24 mouse cellular contexts compared by ENCODE assay signal in genomic region chr9:57904250-57904644, GRCm38 (mm10). TPM values are rescaled to one million over a fixed set of nuclear protein-coding genes. Genes with fewer than 3 reads are reported as not detected.
A peak's percentile ranks its signal among the peaks of the same experiment; 100 is the strongest.
DNase-seq lines count a peak whose midpoint lies in the region; ATAC-seq and TF ChIP-seq lines count a peak whose summit lies in the region.
"Had no signal": no experiment of that assay in that cellular context is flagged by ENCODE, and none has a peak within 500 bp of the region (broad histone marks: within the 10 kb centered on the region; RNA-seq: fewer than 3 reads in every experiment).

No protein-coding gene starts in this region.

- H3K79me2 ChIP-seq in myocyte (ENCODE audit: control insufficient read depth, insufficient read depth), result no peaks in the 10 kb centered on the region

- WGBS in forebrain, embryonic 10.5 days, result 91% methylated on average over 5 of the region's 5 CpGs
- WGBS in forebrain, postnatal 0 days, result 89% methylated on average over 5 of the region's 5 CpGs
- WGBS in liver, embryonic 16.5 days (ENCODE audit: insufficient replicate concordance), result 48% methylated on average over 5 of the region's 5 CpGs

- TF ChIP-seq CTCF in forebrain, postnatal 0 days (IDR thresholded peaks at IDR 0.05; ENCODE audit: low read depth), result no peak

- no peak for DNase-seq in forebrain, embryonic 10.5 days (ENCODE audit: extremely low spot score, low spot score)
- DNase-seq in forebrain, postnatal 0 days, result no peak
- DNase-seq in liver, result no peak
- DNase-seq: adrenal gland, adult 2 months; adrenal gland, postnatal 10 days; adrenal gland, postnatal 25 days; B cell, adult 2 months; cerebellum, adult 11 months; cerebellum, adult 18-20 months; cerebellum, adult 8-10 months; cerebellum, adult 9-11 months; cerebellum, postnatal 36 days; embryo, embryonic 11 days had no signal

- no peak overlapping the region for H3ac ChIP-seq in myocyte (ENCODE audit: control insufficient read depth, insufficient read length)

- H3K27me3 ChIP-seq in forebrain, embryonic 10.5 days (ENCODE audit: poor library complexity, severe bottlenecking), result peaks cover 4% of the 10 kb centered on the region; the same call in 1 of the 2 replicates
- no peaks in the 10 kb centered on the region for H3K27me3 ChIP-seq in forebrain, postnatal 0 days (ENCODE audit: insufficient read depth, low read length)
- H3K27me3 ChIP-seq in liver, embryonic 16.5 days (ENCODE audit: control insufficient read depth, insufficient read depth, low read depth, low read length), result no peaks in the 10 kb centered on the region; the same call in 1 of the 2 replicates
- no peaks in the 10 kb centered on the region for H3K27me3 ChIP-seq in myocyte (ENCODE audit: control insufficient read depth, insufficient read depth, insufficient read length)
- H3K27me3 ChIP-seq: CH12.LX; embryonic facial prominence, embryonic 13.5 days; embryonic facial prominence, embryonic 15.5 days; forebrain, embryonic 13.5 days; forebrain, embryonic 15.5 days; Patski had no signal

- no peak for TF ChIP-seq POLR2A in myocyte (IDR thresholded peaks at IDR 0.05; ENCODE audit: insufficient read length, low read depth)

- no peak for ATAC-seq in forebrain, postnatal 0 days
- peak; percentile 37; the same call in 1 of the 2 replicates for ATAC-seq in liver, embryonic 16.5 days (ENCODE audit: low read depth)
- ATAC-seq: CD4-positive, CD25-positive, alpha-beta regulatory T cell, adult 4 months; forebrain, embryonic 13.5 days; forebrain, embryonic 15.5 days; Patski had no signal

- no peak overlapping the region for H3K9ac ChIP-seq in forebrain, postnatal 0 days
- no peak overlapping the region for H3K9ac ChIP-seq in liver, embryonic 16.5 days (ENCODE audit: low read depth, low read length)
- H3K9ac ChIP-seq: embryonic facial prominence, embryonic 13.5 days; embryonic facial prominence, embryonic 15.5 days; forebrain, embryonic 13.5 days; forebrain, embryonic 15.5 days had no signal

- H3K4me3 ChIP-seq in forebrain, embryonic 10.5 days, result no peak overlapping the region
- no peak overlapping the region for H3K4me3 ChIP-seq in forebrain, postnatal 0 days (ENCODE audit: low read depth, low read length)
- no peak overlapping the region for H3K4me3 ChIP-seq in liver, embryonic 16.5 days (ENCODE audit: low read depth, low read length)
- H3K4me3 ChIP-seq in myocyte, result no peak overlapping the region
- H3K4me3 ChIP-seq: embryonic facial prominence, embryonic 13.5 days; embryonic facial prominence, embryonic 15.5 days; erythroblast, embryonic 14.5 days; forebrain, embryonic 13.5 days; forebrain, embryonic 15.5 days had no signal

- H3K4me1 ChIP-seq in forebrain, embryonic 10.5 days, result peaks cover 30% of the 10 kb centered on the region
- H3K4me1 ChIP-seq in forebrain, postnatal 0 days (ENCODE audit: insufficient read depth), result peaks cover 10% of the 10 kb centered on the region
- no peaks in the 10 kb centered on the region; the same call in 1 of the 2 replicates for H3K4me1 ChIP-seq in liver, embryonic 16.5 days (ENCODE audit: control insufficient read depth, low read depth, low read length)

- H3K4me2 ChIP-seq in forebrain, postnatal 0 days (ENCODE audit: low read depth), result no peak overlapping the region
- no peak overlapping the region for H3K4me2 ChIP-seq in liver, embryonic 16.5 days (ENCODE audit: low read depth, low read length)
- H3K4me2 ChIP-seq in myocyte (ENCODE audit: low read depth), result peak overlapping the region; percentile 27
- H3K4me2 ChIP-seq: embryonic facial prominence, embryonic 13.5 days; embryonic facial prominence, embryonic 15.5 days; forebrain, embryonic 13.5 days; forebrain, embryonic 15.5 days had no signal

- H3K36me3 ChIP-seq in forebrain, embryonic 10.5 days (replicated peaks), result no peaks in the 10 kb centered on the region
- no peaks in the 10 kb centered on the region for H3K36me3 ChIP-seq in forebrain, postnatal 0 days (ENCODE audit: insufficient read depth)
- H3K36me3 ChIP-seq in liver, embryonic 16.5 days (ENCODE audit: control insufficient read depth, insufficient read depth), result no peaks in the 10 kb centered on the region
- H3K36me3 ChIP-seq in myocyte (ENCODE audit: control insufficient read depth, insufficient read depth), result no peaks in the 10 kb centered on the region
- H3K36me3 ChIP-seq: embryonic facial prominence, embryonic 13.5 days; embryonic facial prominence, embryonic 15.5 days; forebrain, embryonic 15.5 days; G1E had no signal

- no peaks in the 10 kb centered on the region for H3K9me3 ChIP-seq in forebrain, embryonic 10.5 days
- no peaks in the 10 kb centered on the region for H3K9me3 ChIP-seq in forebrain, postnatal 0 days (ENCODE audit: low read length)
- H3K9me3 ChIP-seq in liver, embryonic 16.5 days (replicated peaks; ENCODE audit: control insufficient read depth, low read length), result no peaks in the 10 kb centered on the region
- H3K9me3 ChIP-seq: embryonic facial prominence, embryonic 13.5 days; embryonic facial prominence, embryonic 15.5 days; forebrain, embryonic 13.5 days; forebrain, embryonic 15.5 days; G1E had no signal

- peak overlapping the region; percentile 60; the same call in 1 of the 2 replicates for H3K27ac ChIP-seq in forebrain, embryonic 10.5 days
- H3K27ac ChIP-seq in forebrain, postnatal 0 days (ENCODE audit: low read depth, low read length), result no peak overlapping the region
- H3K27ac ChIP-seq in liver, embryonic 16.5 days (ENCODE audit: low read length), result no peak overlapping the region
- H3K27ac ChIP-seq: embryonic facial prominence, embryonic 13.5 days; embryonic facial prominence, embryonic 15.5 days; forebrain, embryonic 13.5 days; forebrain, embryonic 15.5 days had no signal

TF ChIP-seq in myocyte, 11 proteins besides CTCF, POLR2A, EP300 and RAD21:
- TF ChIP-seq SRF (IDR thresholded peaks at IDR 0.05; ENCODE audit: control insufficient read depth, insufficient read length, low read depth) (no peak), MAX (IDR thresholded peaks at IDR 0.05; ENCODE audit: low read depth) (no peak), CEBPB (IDR thresholded peaks at IDR 0.05; ENCODE audit: insufficient read depth, poor library complexity, severe bottlenecking) (no peak), POLR2AphosphoS2 (IDR thresholded peaks at IDR 0.05; ENCODE audit: insufficient read length, low read depth) (no peak)

RNA-seq across cellular contexts. Expression of gene Ubl7, which starts 6.5 kb away (rescaled TPM):
- polyA plus RNA-seq in forebrain, embryonic 10.5 days (2016; fragmentation: Nextera tagmentation; extraction: Ambion mirVana), result 109 and 111 TPM in 2 replicates
- total RNA-seq in forebrain, postnatal 0 days (2014; rRNA removed), result 81.7 and 92.6 TPM in 2 replicates
- polyA plus RNA-seq in forebrain, postnatal 0 days (2015; fragmentation: Nextera tagmentation; extraction: Ambion mirVana), result 152 and 155 TPM in 2 replicates
- polyA plus RNA-seq in liver, embryonic 16.5 days (2015; fragmentation: Nextera tagmentation; extraction: Ambion mirVana), result 50.4 and 50.5 TPM in 2 replicates
- 62.0 TPM for polyA plus RNA-seq in myocyte (2012; fragmentation: generic; extraction: Trizol)

RNA-seq across cellular contexts. Expression of gene Sema7a, which starts 35.7 kb away (rescaled TPM):
- polyA plus RNA-seq in forebrain, embryonic 10.5 days (2016; fragmentation: Nextera tagmentation; extraction: Ambion mirVana), result 0.14 and 0.75 TPM in 2 replicates
- 27.2 and 43.0 TPM in 2 replicates for total RNA-seq in forebrain, postnatal 0 days (2014; rRNA removed)
- 2.4 and 3.2 TPM in 2 replicates for polyA plus RNA-seq in forebrain, postnatal 0 days (2015; fragmentation: Nextera tagmentation; extraction: Ambion mirVana)
- polyA plus RNA-seq in liver, embryonic 16.5 days (2015; fragmentation: Nextera tagmentation; extraction: Ambion mirVana), result 0.04 TPM in 1 of 2 replicates, not detected in the other
- 27.4 TPM for polyA plus RNA-seq in myocyte (2012; fragmentation: generic; extraction: Trizol)
- total RNA-seq: G1E had no signal
- polyA plus RNA-seq: CD4-positive, CD25-positive, alpha-beta regulatory T cell, adult 4 months had no signal
